25 mouse cellular contexts compared by ENCODE assay signal in the genomic region with DNA sequence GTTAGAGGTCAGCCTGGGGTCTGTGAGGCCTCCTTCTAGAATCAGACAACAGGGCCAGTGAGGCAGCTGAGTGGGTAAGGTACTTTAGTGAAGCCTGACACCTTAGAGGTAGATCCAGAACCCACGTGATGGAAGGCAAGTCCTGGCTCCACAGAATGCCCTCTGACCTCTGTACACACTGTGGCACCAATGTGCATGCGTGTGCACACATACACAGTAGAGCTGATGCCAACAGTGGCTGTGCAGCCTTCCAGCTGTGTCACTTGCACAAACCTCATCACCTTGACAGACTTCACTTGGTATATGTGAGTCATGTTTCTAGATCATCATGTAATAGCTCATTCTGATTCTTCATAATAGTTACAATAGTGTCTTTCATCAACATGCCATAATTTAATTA. TPM values are rescaled to one million over a fixed set of nuclear protein-coding genes. Genes with fewer than 3 reads are reported as not detected.
DNase-seq lines count a peak whose midpoint lies in the region; ATAC-seq and TF ChIP-seq lines count a peak whose summit lies in the region.
"Had no signal": no experiment of that assay in that cellular context is flagged by ENCODE, and none has a peak within 500 bp of the region (broad histone marks: within the 10 kb centered on the region; RNA-seq: fewer than 3 reads in every experiment).

No protein-coding gene starts in this region.

- peak; percentile 30 for DNase-seq in adrenal gland, adult 2 months
- DNase-seq in adrenal gland, postnatal 10 days = no peak
- peak; percentile 81 for DNase-seq in heart, adult 11 months
- no peak for DNase-seq in liver, embryonic 13.5 days
- no peak for DNase-seq in liver, embryonic 11.5 days (ENCODE audit: low spot score)
- no peak for DNase-seq in frontal cortex, adult 2 months (ENCODE audit: extremely low spot score in 1 of 2, low spot score in 1 of 2)
- DNase-seq: adrenal gland, postnatal 14 days; cerebellum, adult 11 months; cerebellum, adult 8-10 months; cerebellum, postnatal 14 days; gastrocnemius, postnatal 10 days; heart, adult 18-20 months; heart, postnatal 14 days; heart, postnatal 4 days had no signal

- peaks cover 37% of the 10 kb centered on the region for H3K4me1 ChIP-seq in heart, embryonic 12.5 days (replicated peaks)
- H3K4me1 ChIP-seq in liver, embryonic 13.5 days (replicated peaks) = peaks cover 50% of the 10 kb centered on the region
- no peaks in the 10 kb centered on the region; the same call in 1 of the 2 replicates for H3K4me1 ChIP-seq in liver, embryonic 11.5 days (replicated peaks; ENCODE audit: control insufficient read depth, insufficient read depth, low read length)

- 94% methylated on average over 2 of the region's 2 CpGs for WGBS in heart, embryonic 12.5 days
- 90% methylated on average over 2 of the region's 2 CpGs for WGBS in liver, embryonic 13.5 days (ENCODE audit: insufficient replicate concordance)
- WGBS in liver, embryonic 11.5 days = 92% methylated on average over 2 of the region's 2 CpGs

- peak; percentile 32 for TF ChIP-seq POLR2A in myocyte (IDR thresholded peaks at IDR 0.05; ENCODE audit: insufficient read length, low read depth)

- no peak overlapping the region for H3K4me2 ChIP-seq in heart, embryonic 12.5 days
- H3K4me2 ChIP-seq in liver, embryonic 13.5 days = no peak overlapping the region
- H3K4me2 ChIP-seq in liver, embryonic 11.5 days = no peak overlapping the region
- no peak overlapping the region for H3K4me2 ChIP-seq in myocyte (ENCODE audit: low read depth)
- H3K4me2 ChIP-seq: forebrain, embryonic 13.5 days; heart, embryonic 13.5 days; hindbrain, embryonic 14.5 days had no signal

- no peaks in the 10 kb centered on the region for H3K27me3 ChIP-seq in heart, embryonic 12.5 days (replicated peaks)
- H3K27me3 ChIP-seq in liver, embryonic 13.5 days = no peaks in the 10 kb centered on the region
- no peaks in the 10 kb centered on the region for H3K27me3 ChIP-seq in liver, embryonic 11.5 days (replicated peaks; ENCODE audit: control insufficient read depth, insufficient read depth, low read length)
- H3K27me3 ChIP-seq in myocyte (ENCODE audit: control insufficient read depth, insufficient read depth, insufficient read length) = no peaks in the 10 kb centered on the region
- H3K27me3 ChIP-seq: forebrain, embryonic 13.5 days; heart, embryonic 13.5 days had no signal

- H3K79me2 ChIP-seq in myocyte (ENCODE audit: control insufficient read depth, insufficient read depth) = peaks cover 26% of the 10 kb centered on the region

- no peaks in the 10 kb centered on the region for H3K9me3 ChIP-seq in heart, embryonic 12.5 days (replicated peaks)
- no peaks in the 10 kb centered on the region; the same call in 1 of the 2 replicates for H3K9me3 ChIP-seq in liver, embryonic 13.5 days (replicated peaks)
- no peaks in the 10 kb centered on the region for H3K9me3 ChIP-seq in liver, embryonic 11.5 days (ENCODE audit: control insufficient read depth, low read length)
- H3K9me3 ChIP-seq: forebrain, embryonic 10.5 days; forebrain, embryonic 13.5 days; heart, embryonic 13.5 days had no signal

- no peak for ATAC-seq in heart, embryonic 12.5 days (ENCODE audit: insufficient number of reproducible peaks, low FRiP score)
- no peak for ATAC-seq in liver, embryonic 13.5 days (ENCODE audit: low read depth)
- no peak for ATAC-seq in liver, embryonic 11.5 days (replicated peaks; ENCODE audit: low FRiP score)
- ATAC-seq: activated CD4-positive, CD25-positive, alpha-beta regulatory T cell, adult 4 months; forebrain, embryonic 13.5 days; forebrain, embryonic 16.5 days; hindbrain, postnatal 0 days; inflammation-experienced regulatory T-cells, adult 6 months had no signal

- peaks cover 96% of the 10 kb centered on the region for H3K36me3 ChIP-seq in heart, embryonic 12.5 days
- peaks cover 99% of the 10 kb centered on the region for H3K36me3 ChIP-seq in liver, embryonic 13.5 days
- H3K36me3 ChIP-seq in liver, embryonic 11.5 days (ENCODE audit: control insufficient read depth, insufficient read depth, low read length) = peaks cover 48% of the 10 kb centered on the region
- peaks cover 52% of the 10 kb centered on the region for H3K36me3 ChIP-seq in myocyte (ENCODE audit: control insufficient read depth, insufficient read depth)

- H3K27ac ChIP-seq in heart, embryonic 12.5 days (ENCODE audit: poor library complexity, severe bottlenecking) = no peak overlapping the region
- H3K27ac ChIP-seq in liver, embryonic 13.5 days = peak overlapping the region; percentile 40; the same call in 1 of the 2 replicates
- no peak overlapping the region for H3K27ac ChIP-seq in liver, embryonic 11.5 days (ENCODE audit: low read depth, low read length)
- H3K27ac ChIP-seq: forebrain, embryonic 10.5 days; forebrain, embryonic 13.5 days; heart, embryonic 13.5 days; hindbrain, embryonic 14.5 days; hindbrain, postnatal 0 days had no signal

- no peak overlapping the region for H3K4me3 ChIP-seq in heart, embryonic 12.5 days
- no peak overlapping the region for H3K4me3 ChIP-seq in liver, embryonic 13.5 days (replicated peaks)
- H3K4me3 ChIP-seq in liver, embryonic 11.5 days (ENCODE audit: low read depth, low read length) = no peak overlapping the region
- H3K4me3 ChIP-seq in myocyte = no peak overlapping the region
- H3K4me3 ChIP-seq: forebrain, embryonic 10.5 days; forebrain, embryonic 13.5 days; heart, embryonic 13.5 days had no signal

- H3ac ChIP-seq in myocyte (ENCODE audit: control insufficient read depth, insufficient read length) = no peak overlapping the region

- no peak overlapping the region for H3K9ac ChIP-seq in heart, embryonic 12.5 days
- H3K9ac ChIP-seq in liver, embryonic 13.5 days = no peak overlapping the region
- H3K9ac ChIP-seq in liver, embryonic 11.5 days (ENCODE audit: low read depth, low read length) = no peak overlapping the region
- H3K9ac ChIP-seq: forebrain, embryonic 13.5 days; heart, embryonic 13.5 days; hindbrain, embryonic 14.5 days had no signal

TF ChIP-seq in myocyte, 11 proteins besides CTCF, POLR2A, EP300 and RAD21:
- TF ChIP-seq POLR2AphosphoS2 (IDR thresholded peaks at IDR 0.05; ENCODE audit: insufficient read length, low read depth) (peak; percentile 33), MAX (IDR thresholded peaks at IDR 0.05; ENCODE audit: low read depth) (no peak)
TF ChIP-seq in myocyte: peak in this region for 1.

RNA-seq across cellular contexts. Expression of gene Dnttip1, which starts 6.7 kb away (rescaled TPM):
- 10 to 100 TPM; 34.9 to 41.8 TPM for total RNA-seq in adrenal gland, adult 2 months (2021)
- polyA plus RNA-seq in adrenal gland, adult 2 months (2012; rRNA removed) = 29.7 and 44.4 TPM in 2 replicates
- total RNA-seq in adrenal gland, postnatal 10 days (2021) = 10 to 100 TPM; 39.1 to 42.1 TPM
- 62.9 and 71.0 TPM in 2 replicates for polyA plus RNA-seq in heart, embryonic 12.5 days (2016; fragmentation: Nextera tagmentation; extraction: Ambion mirVana)
- polyA plus RNA-seq in liver, embryonic 13.5 days (2015; fragmentation: Nextera tagmentation; extraction: Ambion mirVana) = 47.3 and 49.8 TPM in 2 replicates
- 50.3 and 50.5 TPM in 2 replicates for polyA plus RNA-seq in liver, embryonic 11.5 days (2014; fragmentation: Nextera tagmentation; extraction: Ambion mirVana)
- 63.0 TPM for polyA plus RNA-seq in myocyte (2012; fragmentation: generic; extraction: Trizol)
- 44.3 and 46.4 TPM in 2 replicates for polyA plus RNA-seq in frontal cortex, adult 2 months (2012; rRNA removed)

RNA-seq across cellular contexts. Expression of gene Wfdc3, which starts 6.7 kb away (rescaled TPM):
- total RNA-seq in adrenal gland, adult 2 months (2021) = under 1 TPM; 0.24 to 0.32 TPM
- 0.17 and 0.27 TPM in 2 replicates for polyA plus RNA-seq in adrenal gland, adult 2 months (2012; rRNA removed)
- total RNA-seq in adrenal gland, postnatal 10 days (2021) = under 1 TPM; 0.54 to 0.70 TPM
- 0.32 and 0.71 TPM in 2 replicates for polyA plus RNA-seq in heart, embryonic 12.5 days (2016; fragmentation: Nextera tagmentation; extraction: Ambion mirVana)
- polyA plus RNA-seq in liver, embryonic 13.5 days (2015; fragmentation: Nextera tagmentation; extraction: Ambion mirVana) = 0.93 and 1.0 TPM in 2 replicates
- 0.18 and 0.38 TPM in 2 replicates for polyA plus RNA-seq in liver, embryonic 11.5 days (2014; fragmentation: Nextera tagmentation; extraction: Ambion mirVana)
- 0.41 TPM for polyA plus RNA-seq in myocyte (2012; fragmentation: generic; extraction: Trizol)
- 2.4 and 3.3 TPM in 2 replicates for polyA plus RNA-seq in frontal cortex, adult 2 months (2012; rRNA removed)
- total RNA-seq: gastrocnemius, postnatal 10 days; gastrocnemius, postnatal 4 days had no signal
- polyA plus RNA-seq: activated CD4-positive, CD25-positive, alpha-beta regulatory T cell, adult 4 months; inflammation-experienced regulatory T-cells, adult 6 months had no signal

RNA-seq across cellular contexts. Expression of gene Ube2c, which starts 17.2 kb away (rescaled TPM):
- 1 to 10 TPM; 2.5 to 5.2 TPM for total RNA-seq in adrenal gland, adult 2 months (2021)
- polyA plus RNA-seq in adrenal gland, adult 2 months (2012; rRNA removed) = 7.1 and 9.1 TPM in 2 replicates
- total RNA-seq in adrenal gland, postnatal 10 days (2021) = 10 to 100 TPM; 28.1 to 33.7 TPM
- 455 and 459 TPM in 2 replicates for polyA plus RNA-seq in heart, embryonic 12.5 days (2016; fragmentation: Nextera tagmentation; extraction: Ambion mirVana)
- 762 and 764 TPM in 2 replicates for polyA plus RNA-seq in liver, embryonic 13.5 days (2015; fragmentation: Nextera tagmentation; extraction: Ambion mirVana)
- 482 and 522 TPM in 2 replicates for polyA plus RNA-seq in liver, embryonic 11.5 days (2014; fragmentation: Nextera tagmentation; extraction: Ambion mirVana)
- 103 TPM for polyA plus RNA-seq in myocyte (2012; fragmentation: generic; extraction: Trizol)
- polyA plus RNA-seq in frontal cortex, adult 2 months (2012; rRNA removed) = 2.0 and 2.8 TPM in 2 replicates

RNA-seq across cellular contexts. Expression of gene Tnnc2, which starts 27.3 kb away (rescaled TPM):
- total RNA-seq in adrenal gland, adult 2 months (2021) = not detected
- polyA plus RNA-seq in adrenal gland, adult 2 months (2012; rRNA removed) = not detected in 2 replicates
- total RNA-seq in adrenal gland, postnatal 10 days (2021) = 100 to 1,000 TPM; 221 to 908 TPM
- polyA plus RNA-seq in heart, embryonic 12.5 days (2016; fragmentation: Nextera tagmentation; extraction: Ambion mirVana) = 0.36 and 1.6 TPM in 2 replicates
- 5.1 and 8.4 TPM in 2 replicates for polyA plus RNA-seq in liver, embryonic 13.5 days (2015; fragmentation: Nextera tagmentation; extraction: Ambion mirVana)
- 0.47 and 1.1 TPM in 2 replicates for polyA plus RNA-seq in liver, embryonic 11.5 days (2014; fragmentation: Nextera tagmentation; extraction: Ambion mirVana)
- polyA plus RNA-seq in myocyte (2012; fragmentation: generic; extraction: Trizol) = 3,985 TPM
- polyA plus RNA-seq in frontal cortex, adult 2 months (2012; rRNA removed) = 0.96 and 3.9 TPM in 2 replicates
- total RNA-seq: heart, postnatal 14 days; hindbrain, postnatal 0 days had no signal
- polyA plus RNA-seq: activated CD4-positive, CD25-positive, alpha-beta regulatory T cell, adult 4 months; forebrain, embryonic 10.5 days; forebrain, embryonic 13.5 days; forebrain, embryonic 16.5 days; inflammation-experienced regulatory T-cells, adult 6 months had no signal

RNA-seq across cellular contexts. Expression of gene Snx21, which starts 33.2 kb away (rescaled TPM):
- 10 to 100 TPM; 26.5 to 43.1 TPM for total RNA-seq in adrenal gland, adult 2 months (2021)
- 109 and 111 TPM in 2 replicates for polyA plus RNA-seq in adrenal gland, adult 2 months (2012; rRNA removed)
- 10 to 100 TPM; 36.9 to 39.0 TPM for total RNA-seq in adrenal gland, postnatal 10 days (2021)
- polyA plus RNA-seq in heart, embryonic 12.5 days (2016; fragmentation: Nextera tagmentation; extraction: Ambion mirVana) = 30.8 and 31.7 TPM in 2 replicates
- polyA plus RNA-seq in liver, embryonic 13.5 days (2015; fragmentation: Nextera tagmentation; extraction: Ambion mirVana) = 4.1 TPM in 2 replicates
- 8.3 and 8.4 TPM in 2 replicates for polyA plus RNA-seq in liver, embryonic 11.5 days (2014; fragmentation: Nextera tagmentation; extraction: Ambion mirVana)
- polyA plus RNA-seq in myocyte (2012; fragmentation: generic; extraction: Trizol) = 29.5 TPM
- polyA plus RNA-seq in frontal cortex, adult 2 months (2012; rRNA removed) = 59.9 and 60.9 TPM in 2 replicates

Comparison
In these comparisons a context has a peak if more than half of its experiments do, and no peak if none do; other contexts are left out.
1. DNase-seq: peak in adrenal gland, adult 2 months (single experiment) and heart, adult 11 months (single experiment); none in adrenal gland, postnatal 10 days (single experiment), liver, embryonic 13.5 days (single experiment), liver, embryonic 11.5 days (single experiment) and frontal cortex, adult 2 months (0 of 2).
2. RNA of gene Ube2c, which starts 17.2 kb away (polyA plus RNA-seq): 762 to 764 TPM in liver, embryonic 13.5 days, 482 to 522 TPM in liver, embryonic 11.5 days, 455 to 459 TPM in heart, embryonic 12.5 days and 103 TPM in myocyte (single experiment); 7.1 to 9.1 TPM in adrenal gland, adult 2 months and 2.0 to 2.8 TPM in frontal cortex, adult 2 months; every median in the first group is over 10 times any median in the second.